Mouse (Mus musculus): ENCODE measurements around the gene Vat1l. TPM values are rescaled to one million over a fixed set of nuclear protein-coding genes. Genes with fewer than 3 reads are reported as not detected.

Vat1l gene
- polyA plus RNA-seq, 1 experiment: 0.18 TPM

- no peak overlapping the region for H3K27ac ChIP-seq (ENCODE audit: insufficient read depth, low read depth, low read length)
- H3K4me1 ChIP-seq (ENCODE audit: control insufficient read depth, insufficient read depth, insufficient read length, low read length): no peaks in the 10 kb centered on the region
- 67% methylated on average over 3 of the region's 3 CpGs for WGBS
- no peaks in the 10 kb centered on the region for H3K36me3 ChIP-seq (ENCODE audit: control insufficient read depth, insufficient read depth, low read length)
- no peaks in the 10 kb centered on the region for H3K27me3 ChIP-seq (ENCODE audit: control insufficient read depth, insufficient read depth, low read length)
- no peak overlapping the region for H3K4me3 ChIP-seq (ENCODE audit: low read depth, low read length)
- TF ChIP-seq CTCF (IDR thresholded peaks at IDR 0.05; ENCODE audit: extremely low read depth, insufficient read length, insufficient replicate concordance, low read depth, low read length): no peak
These were observed 46.1 kb downstream of the Vat1l start for GRCm38 (mm10) chr8:114251321-114252065.

GRCm38 (mm10) chr8:114258685-114259084 is 53.3 kb downstream of the Vat1l start:
- Histone ChIP-seq H3K27ac (ENCODE audit: insufficient read depth, low read depth, low read length) (no peak overlapping the region), H3K4me3 (ENCODE audit: low read depth, low read length) (no peak overlapping the region), H3K36me3 (ENCODE audit: control insufficient read depth, insufficient read depth, low read length) (no peaks in the 10 kb centered on the region), H3K4me1 (ENCODE audit: control insufficient read depth, insufficient read depth, insufficient read length, low read length) (no peaks in the 10 kb centered on the region), H3K27me3 (ENCODE audit: control insufficient read depth, insufficient read depth, low read length) (no peaks in the 10 kb centered on the region)
- 66% methylated on average over 4 of the region's 4 CpGs for WGBS
- TF ChIP-seq POLR2A (IDR thresholded peaks at IDR 0.05; ENCODE audit: low read depth, low read length) (no peak), CTCF (IDR thresholded peaks at IDR 0.05; ENCODE audit: extremely low read depth, insufficient read length, insufficient replicate concordance, low read depth, low read length) (no peak)

- WGBS: 78% methylated on average over 5 of the region's 5 CpGs
- Histone ChIP-seq H3K4me3 (ENCODE audit: low read depth, low read length) (no peak overlapping the region), H3K4me1 (ENCODE audit: control insufficient read depth, insufficient read depth, insufficient read length, low read length) (no peaks in the 10 kb centered on the region), H3K27me3 (ENCODE audit: control insufficient read depth, insufficient read depth, low read length) (no peaks in the 10 kb centered on the region), H3K27ac (ENCODE audit: insufficient read depth, low read depth, low read length) (no peak overlapping the region), H3K36me3 (ENCODE audit: control insufficient read depth, insufficient read depth, low read length) (no peaks in the 10 kb centered on the region)
- TF ChIP-seq POLR2A (IDR thresholded peaks at IDR 0.05; ENCODE audit: low read depth, low read length) (no peak), CTCF (IDR thresholded peaks at IDR 0.05; ENCODE audit: extremely low read depth, insufficient read length, insufficient replicate concordance, low read depth, low read length) (no peak)
These were observed 54.4 kb downstream of the Vat1l start for GRCm38 (mm10) chr8:114259713-114260355.

- TF ChIP-seq CTCF (IDR thresholded peaks at IDR 0.05; ENCODE audit: extremely low read depth, insufficient read length, insufficient replicate concordance, low read depth, low read length): no peak
- TF ChIP-seq POLR2A (IDR thresholded peaks at IDR 0.05; ENCODE audit: low read depth, low read length): no peak
- H3K4me1 ChIP-seq (ENCODE audit: control insufficient read depth, insufficient read depth, insufficient read length, low read length): no peaks in the 10 kb centered on the region
- no peak overlapping the region for H3K4me3 ChIP-seq (ENCODE audit: low read depth, low read length)
- 59% methylated on average over 2 of the region's 2 CpGs for WGBS
- no peaks in the 10 kb centered on the region for H3K27me3 ChIP-seq (ENCODE audit: control insufficient read depth, insufficient read depth, low read length)
- H3K27ac ChIP-seq (ENCODE audit: insufficient read depth, low read depth, low read length): no peak overlapping the region
- no peaks in the 10 kb centered on the region for H3K36me3 ChIP-seq (ENCODE audit: control insufficient read depth, insufficient read depth, low read length)
These were observed 56.9 kb downstream of the Vat1l start for GRCm38 (mm10) chr8:114262331-114262730.

- H3K4me3 ChIP-seq (ENCODE audit: low read depth, low read length): no peak overlapping the region
- no peaks in the 10 kb centered on the region for H3K4me1 ChIP-seq (ENCODE audit: control insufficient read depth, insufficient read depth, insufficient read length, low read length)
- no peaks in the 10 kb centered on the region for H3K27me3 ChIP-seq (ENCODE audit: control insufficient read depth, insufficient read depth, low read length)
- TF ChIP-seq CTCF (IDR thresholded peaks at IDR 0.05; ENCODE audit: extremely low read depth, insufficient read length, insufficient replicate concordance, low read depth, low read length): no peak
- TF ChIP-seq POLR2A (IDR thresholded peaks at IDR 0.05; ENCODE audit: low read depth, low read length): no peak
- H3K27ac ChIP-seq (ENCODE audit: insufficient read depth, low read depth, low read length): no peak overlapping the region
- H3K36me3 ChIP-seq (ENCODE audit: control insufficient read depth, insufficient read depth, low read length): no peaks in the 10 kb centered on the region
- 67% methylated on average over 8 of the region's 8 CpGs for WGBS
These were observed 69.1 kb downstream of the Vat1l start for GRCm38 (mm10) chr8:114274558-114274957.

- WGBS: 51% methylated on average over 1 of the region's 1 CpGs
- no peak for TF ChIP-seq POLR2A (IDR thresholded peaks at IDR 0.05; ENCODE audit: low read depth, low read length)
- no peak for TF ChIP-seq CTCF (IDR thresholded peaks at IDR 0.05; ENCODE audit: extremely low read depth, insufficient read length, insufficient replicate concordance, low read depth, low read length)
- H3K27ac ChIP-seq (ENCODE audit: insufficient read depth, low read depth, low read length): no peak overlapping the region
- H3K4me3 ChIP-seq (ENCODE audit: low read depth, low read length): no peak overlapping the region
- no peaks in the 10 kb centered on the region for H3K27me3 ChIP-seq (ENCODE audit: control insufficient read depth, insufficient read depth, low read length)
- H3K36me3 ChIP-seq (ENCODE audit: control insufficient read depth, insufficient read depth, low read length): no peaks in the 10 kb centered on the region
- no peaks in the 10 kb centered on the region for H3K4me1 ChIP-seq (ENCODE audit: control insufficient read depth, insufficient read depth, insufficient read length, low read length)
These were observed 75.7 kb downstream of the Vat1l start for GRCm38 (mm10) chr8:114281101-114281500.

GRCm38 (mm10) chr8:114294889-114295748 is 89.7 kb downstream of the Vat1l start:
- Histone ChIP-seq H3K27ac (ENCODE audit: insufficient read depth, low read depth, low read length) (no peak overlapping the region), H3K27me3 (ENCODE audit: control insufficient read depth, insufficient read depth, low read length) (no peaks in the 10 kb centered on the region), H3K36me3 (ENCODE audit: control insufficient read depth, insufficient read depth, low read length) (no peaks in the 10 kb centered on the region), H3K4me3 (ENCODE audit: low read depth, low read length) (no peak overlapping the region), H3K4me1 (ENCODE audit: control insufficient read depth, insufficient read depth, insufficient read length, low read length) (no peaks in the 10 kb centered on the region)
- WGBS: 66% methylated on average over 11 of the region's 11 CpGs
- no peak for TF ChIP-seq CTCF (IDR thresholded peaks at IDR 0.05; ENCODE audit: extremely low read depth, insufficient read length, insufficient replicate concordance, low read depth, low read length)
- TF ChIP-seq POLR2A (IDR thresholded peaks at IDR 0.05; ENCODE audit: low read depth, low read length): no peak

All from small intestine, adult 2 months (tissue).